22 mouse cellular contexts compared by ENCODE assay signal in the genomic region with DNA sequence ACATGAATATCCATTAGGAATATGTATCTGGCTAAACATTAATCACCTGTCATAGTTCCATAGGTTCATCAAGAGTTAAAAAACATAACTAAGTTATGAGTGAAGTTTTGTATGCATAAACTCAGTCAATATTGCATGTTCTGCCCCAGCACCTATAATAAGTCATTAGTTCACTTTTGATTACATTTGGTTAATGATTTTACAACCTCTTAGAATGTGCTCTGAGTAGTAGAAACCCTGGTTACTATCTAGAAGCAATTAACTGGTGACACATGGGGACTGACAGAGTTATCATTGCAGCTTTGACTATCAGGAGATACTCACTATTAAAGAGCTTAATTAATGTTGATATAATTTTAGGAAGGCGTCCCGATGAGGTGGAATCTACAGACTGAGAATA.
"Had no signal": no experiment of that assay in that cellular context is flagged by ENCODE, and none has a peak within 500 bp of the region (broad histone marks: within the 10 kb centered on the region; RNA-seq: fewer than 3 reads in every experiment).

No protein-coding gene starts in this region.

- H3K27ac ChIP-seq: liver, embryonic 15.5 days; lung, embryonic 15.5 days; midbrain, embryonic 10.5 days; midbrain, embryonic 12.5 days; neural tube, embryonic 13.5 days; neural tube, embryonic 15.5 days; stomach, embryonic 15.5 days had no signal

- H3K4me2 ChIP-seq: liver, embryonic 15.5 days; lung, embryonic 15.5 days; midbrain, embryonic 12.5 days; neural tube, embryonic 13.5 days; neural tube, embryonic 15.5 days; stomach, embryonic 15.5 days had no signal

- H3K4me3 ChIP-seq: liver, embryonic 15.5 days; lung, embryonic 15.5 days; midbrain, embryonic 10.5 days; midbrain, embryonic 12.5 days; myocyte; neural tube, embryonic 13.5 days; neural tube, embryonic 15.5 days; stomach, embryonic 15.5 days had no signal

- H3K4me1 ChIP-seq: liver, embryonic 15.5 days; lung, embryonic 15.5 days; midbrain, embryonic 10.5 days; midbrain, embryonic 12.5 days; neural tube, embryonic 13.5 days; neural tube, embryonic 15.5 days; stomach, embryonic 15.5 days had no signal

- H3K9ac ChIP-seq: liver, embryonic 15.5 days; liver, postnatal 0 days; lung, embryonic 15.5 days; midbrain, embryonic 12.5 days; neural tube, embryonic 13.5 days; neural tube, embryonic 15.5 days; stomach, embryonic 15.5 days had no signal

- H3K9me3 ChIP-seq: liver, embryonic 15.5 days; lung, embryonic 15.5 days; midbrain, embryonic 10.5 days; midbrain, embryonic 12.5 days; neural tube, embryonic 13.5 days; neural tube, embryonic 15.5 days; stomach, embryonic 15.5 days had no signal

- DNase-seq: liver, postnatal 0 days; lung, adult 2 months; lung, postnatal 4 days; midbrain, embryonic 14.5 days; retina, postnatal 1 day; right cerebral cortex, adult 18-20 months; right cerebral cortex, postnatal 25 days; right cerebral cortex, postnatal 4 days; spleen, adult 18-20 months; thymus, adult 2 months; thymus, postnatal 25 days; thymus, postnatal 4 days had no signal

- H3K36me3 ChIP-seq: liver, embryonic 15.5 days; lung, embryonic 15.5 days; midbrain, embryonic 10.5 days; midbrain, embryonic 12.5 days; neural tube, embryonic 13.5 days; neural tube, embryonic 15.5 days; stomach, embryonic 15.5 days had no signal

- ATAC-seq: liver, postnatal 0 days; lung, postnatal 0 days; midbrain, embryonic 16.5 days had no signal

- H3K27me3 ChIP-seq: liver, embryonic 15.5 days; lung, embryonic 15.5 days; midbrain, embryonic 12.5 days; neural tube, embryonic 13.5 days; neural tube, embryonic 15.5 days; stomach, embryonic 15.5 days had no signal
